Mouse (Mus musculus) hindbrain, embryonic 10.5 days (tissue): ENCODE data around the gene Cd9. TPM values are rescaled to one million over a fixed set of nuclear protein-coding genes. Genes with fewer than 3 reads are reported as not detected.

Source experiments
- DNase-seq: peaks from one replicate; pipeline ENCODE4 v3.0.0-alpha.2; 2017; ENCODE audit warnings: low spot score
- H3K27ac ChIP-seq: fragments of 300-500 bp; sonication (generic); 2 replicates; pipeline ENCODE4 v1.5.1; 2016; ENCODE audit warnings: mild to moderate bottlenecking, moderate library complexity
- H3K27me3 ChIP-seq: fragments of 300-500 bp; sonication (generic); 2 replicates; pipeline ENCODE4 v1.6.1; 2016; ENCODE audit warnings: mild to moderate bottlenecking; ENCODE audit not compliant: poor library complexity, insufficient read depth, severe bottlenecking
- H3K36me3 ChIP-seq: fragments of 300-500 bp; sonication (generic); 2 replicates; pipeline ENCODE4 v1.6.1; 2016; ENCODE audit warnings: mild to moderate bottlenecking, moderate library complexity
- H3K4me1 ChIP-seq: fragments of 300-500 bp; sonication (generic); replicated peaks from 2 replicates; pipeline ENCODE4 v1.6.1; 2016; ENCODE audit warnings: mild to moderate bottlenecking
- H3K4me3 ChIP-seq: fragments of 300-500 bp; sonication (generic); 2 replicates; pipeline ENCODE4 v1.5.1; 2016; ENCODE audit warnings: mild to moderate bottlenecking, moderate library complexity
- H3K9me3 ChIP-seq: fragments of 300-500 bp; sonication (generic); 2 replicates; pipeline ENCODE4 v1.6.1; 2016; ENCODE audit warnings: mild to moderate bottlenecking, moderate library complexity
- WGBS: fragments of 180-500 bp; shearing (Covaris S2); methylation state at CpG from one replicate; pipeline ENCODE4 v1.1.7; 2016; 5-methylcytosine and 5-hydroxymethylcytosine counted together
- polyA plus RNA-seq: library from polyadenylated mRNA; unstranded; fragments of >200 nt; fragmentation: Nextera tagmentation; extraction: Ambion mirVana; gene quantifications from 2 replicates; pipeline ENCODE4 v1.2.1, GENCODE M21; 2016

Gene Cd9
- polyA plus RNA-seq, 1 experiment from 2014 or later, result 35.9 TPM

DNA sequence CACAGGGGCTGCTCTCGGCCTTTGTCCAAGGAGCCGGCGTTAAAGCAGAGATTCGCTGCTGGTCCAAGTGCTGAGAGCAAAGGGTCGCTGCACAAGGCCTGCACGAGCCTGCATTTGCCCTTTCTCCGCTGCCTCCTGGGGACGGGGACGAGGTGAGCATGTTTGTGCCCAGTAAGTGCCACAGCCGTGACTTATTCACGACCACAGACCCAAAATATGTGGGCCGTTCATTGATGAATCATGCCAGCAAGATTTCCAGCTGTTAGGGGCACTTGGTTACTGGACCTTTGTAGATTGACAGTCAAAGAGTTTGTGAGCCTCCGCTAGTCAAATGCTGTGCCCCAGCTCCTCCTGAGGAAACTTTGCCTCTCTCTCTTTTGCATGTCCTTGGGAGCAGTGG is 71.1 kb downstream of the Cd9 start:
- no peak overlapping the region for H3K27ac ChIP-seq
- peak; percentile 15 for DNase-seq

DNA sequence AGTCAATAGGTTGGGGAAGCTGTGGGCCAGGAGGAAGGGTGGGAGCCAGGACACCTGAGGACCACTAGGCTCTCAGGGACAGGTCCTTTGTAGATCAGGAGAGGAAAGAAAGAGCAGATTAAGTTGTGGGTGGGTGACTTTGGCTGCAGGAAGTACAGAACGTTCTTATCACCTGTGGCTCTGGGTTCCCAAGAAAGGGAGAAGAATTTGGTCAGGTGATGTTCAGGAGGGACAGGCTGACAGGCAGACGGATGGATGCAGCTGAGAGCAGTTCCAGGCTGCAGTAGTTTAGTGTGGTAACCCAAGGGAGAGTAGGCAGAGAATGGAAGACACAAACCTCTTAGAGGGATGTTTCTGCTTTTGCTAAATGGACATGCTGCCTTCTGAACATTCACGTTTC is 71.5 kb downstream of the Cd9 start:
- no peaks in the 10 kb centered on the region for H3K9me3 ChIP-seq
- H3K4me1 ChIP-seq, result peaks cover 52% of the 10 kb centered on the region
- DNase-seq, result no peak
- peaks cover 2% of the 10 kb centered on the region for H3K27me3 ChIP-seq
- H3K4me3 ChIP-seq, result peak overlapping the region; percentile 41
- H3K36me3 ChIP-seq, result no peaks in the 10 kb centered on the region
- 42% methylated on average over 3 of the region's 3 CpGs for WGBS
- peak overlapping the region; percentile 54; the same call in 1 of the 2 replicates for H3K27ac ChIP-seq

More for the DNA sequence above, 71.1 kb downstream of the Cd9 start:
- H3K4me3 ChIP-seq, result no peak overlapping the region
- 33% methylated on average over 13 of the region's 13 CpGs for WGBS
- no peaks in the 10 kb centered on the region for H3K9me3 ChIP-seq
- no peaks in the 10 kb centered on the region; the same call in none of the 2 replicates for H3K27me3 ChIP-seq
- H3K36me3 ChIP-seq, result no peaks in the 10 kb centered on the region
- H3K4me1 ChIP-seq, result peaks cover 52% of the 10 kb centered on the region

DNA sequence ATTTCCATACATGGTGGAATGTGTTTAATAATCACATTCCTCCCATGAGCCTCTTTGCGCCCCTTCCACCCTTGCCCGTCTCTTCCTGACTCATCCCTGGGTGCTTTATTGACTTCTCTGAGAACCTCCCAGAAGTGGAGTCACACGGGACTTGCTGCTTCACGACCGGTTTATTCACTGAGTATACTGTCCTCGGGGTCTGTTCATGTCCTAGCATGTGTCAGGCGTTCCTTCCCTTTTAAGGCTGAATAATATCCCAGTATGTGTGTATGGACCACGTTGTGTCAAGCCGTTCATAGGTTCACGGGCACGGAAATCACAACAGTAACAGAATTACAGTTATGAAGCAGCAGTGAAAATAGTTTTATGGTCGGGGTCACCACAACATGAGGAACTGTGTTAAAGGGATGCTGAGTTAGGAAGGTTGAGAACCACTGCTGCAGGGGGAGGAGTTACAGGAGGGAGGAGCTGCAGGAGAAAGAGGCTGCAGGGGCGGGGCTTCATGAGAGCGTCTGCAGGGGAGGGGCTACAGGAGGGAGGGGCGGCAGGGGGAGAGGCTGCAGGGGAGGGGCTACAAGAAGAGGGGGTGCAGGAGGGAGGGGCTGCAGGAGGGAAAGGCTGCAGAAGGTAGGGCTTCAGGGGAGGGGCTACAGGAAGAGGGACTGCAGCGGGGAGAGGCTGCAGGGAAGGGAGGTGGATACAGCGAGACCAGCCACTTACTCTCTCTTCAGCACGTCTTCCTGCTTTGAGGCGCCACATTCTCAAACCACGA is 72.4 kb downstream of the Cd9 start:
- Histone ChIP-seq H3K27me3 (peaks cover 7% of the 10 kb centered on the region), H3K36me3 (no peaks in the 10 kb centered on the region), H3K9me3 (no peaks in the 10 kb centered on the region), H3K4me1 (peaks cover 46% of the 10 kb centered on the region), H3K4me3 (peak overlapping the region; percentile 41), H3K27ac (peak overlapping the region; percentile 54)
- WGBS, result 24% methylated on average over 20 of the region's 20 CpGs
- DNase-seq, result peak; percentile 76

DNA sequence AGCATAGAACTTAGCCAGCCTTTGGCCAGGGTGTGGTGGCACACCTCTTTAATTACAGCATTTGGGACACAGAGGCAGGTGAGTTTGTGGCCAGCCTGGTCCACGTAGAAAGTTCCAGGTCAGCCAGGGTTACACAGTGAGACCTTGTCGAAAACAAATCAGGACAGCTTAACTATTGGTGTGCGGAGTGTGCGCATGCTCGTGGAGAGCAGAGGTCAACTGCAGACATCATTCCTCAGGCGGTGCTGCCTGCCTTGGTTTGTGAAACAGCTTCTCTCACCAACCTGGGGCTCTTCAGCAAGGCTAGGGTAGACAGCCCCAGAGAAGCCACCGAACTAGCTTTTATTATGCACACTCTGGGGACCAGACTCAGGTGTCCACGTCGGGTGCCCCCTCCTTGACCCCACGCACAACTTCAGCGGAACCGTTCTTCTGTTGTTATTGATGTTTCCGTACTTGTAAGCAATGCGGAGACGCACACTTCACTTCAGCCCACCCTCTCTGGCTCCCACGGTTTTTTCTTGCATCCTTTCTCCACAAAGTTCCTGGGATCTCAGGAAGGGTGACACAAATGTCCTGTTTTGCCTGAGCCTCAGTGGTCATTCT is 74.0 kb downstream of the Cd9 start:
- Histone ChIP-seq H3K4me1 (peaks cover 35% of the 10 kb centered on the region), H3K36me3 (no peaks in the 10 kb centered on the region), H3K27ac (no peak overlapping the region), H3K27me3 (peaks cover 7% of the 10 kb centered on the region), H3K9me3 (no peaks in the 10 kb centered on the region), H3K4me3 (no peak overlapping the region)
- DNase-seq, result no peak
- WGBS, result 74% methylated on average over 16 of the region's 16 CpGs

DNA sequence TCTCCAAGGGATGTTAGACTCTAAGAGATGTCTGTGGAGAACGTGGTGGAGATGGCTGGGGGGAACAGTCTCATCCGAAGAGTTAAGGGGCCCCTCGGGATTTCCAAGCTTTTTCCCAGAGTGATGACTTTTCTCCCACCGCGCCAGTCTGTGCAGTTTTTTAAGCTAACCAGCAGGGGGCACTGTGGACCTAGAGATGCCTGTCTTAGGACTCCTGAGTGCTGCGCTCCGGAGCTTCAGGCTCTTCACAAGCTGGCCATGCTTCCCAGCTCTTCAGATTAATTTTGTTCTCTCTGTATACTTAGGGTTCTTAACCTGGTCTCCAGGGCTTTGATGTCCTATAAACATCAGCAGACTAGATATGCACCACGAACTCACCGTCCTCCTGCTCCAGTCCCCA is 75.8 kb downstream of the Cd9 start:
- no peaks in the 10 kb centered on the region for H3K36me3 ChIP-seq
- peak; percentile 82 for DNase-seq
- H3K9me3 ChIP-seq, result no peaks in the 10 kb centered on the region
- no peak overlapping the region for H3K27ac ChIP-seq
- no peak overlapping the region for H3K4me3 ChIP-seq
- peaks cover 27% of the 10 kb centered on the region for H3K4me1 ChIP-seq
- WGBS, result 13% methylated on average over 9 of the region's 9 CpGs
- peaks cover 10% of the 10 kb centered on the region for H3K27me3 ChIP-seq

DNA sequence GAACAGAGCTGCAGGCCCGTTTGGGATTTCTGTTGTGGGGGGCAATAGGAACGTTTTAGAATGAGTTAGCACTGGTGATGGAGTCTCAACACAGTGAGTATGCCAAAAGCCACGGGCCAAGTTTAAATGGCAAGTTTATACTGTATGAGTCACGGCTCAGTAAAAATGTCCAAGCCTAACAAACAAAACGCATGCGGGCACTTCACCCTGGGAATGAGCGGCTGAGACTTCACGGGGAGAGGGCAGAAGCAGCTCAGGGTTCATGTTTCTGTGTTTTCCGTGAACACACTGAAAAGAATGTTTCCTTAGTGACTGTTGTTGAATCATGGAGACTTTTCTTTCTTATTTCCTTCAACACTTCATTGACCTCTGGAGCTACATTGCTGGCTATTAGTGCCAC is 81.3 kb downstream of the Cd9 start:
- Histone ChIP-seq H3K27me3 (peaks cover 10% of the 10 kb centered on the region), H3K36me3 (no peaks in the 10 kb centered on the region), H3K27ac (no peak overlapping the region), H3K4me1 (no peaks in the 10 kb centered on the region), H3K9me3 (no peaks in the 10 kb centered on the region), H3K4me3 (no peak overlapping the region)
- no peak for DNase-seq
- WGBS, result 80% methylated on average over 9 of the region's 9 CpGs

DNA sequence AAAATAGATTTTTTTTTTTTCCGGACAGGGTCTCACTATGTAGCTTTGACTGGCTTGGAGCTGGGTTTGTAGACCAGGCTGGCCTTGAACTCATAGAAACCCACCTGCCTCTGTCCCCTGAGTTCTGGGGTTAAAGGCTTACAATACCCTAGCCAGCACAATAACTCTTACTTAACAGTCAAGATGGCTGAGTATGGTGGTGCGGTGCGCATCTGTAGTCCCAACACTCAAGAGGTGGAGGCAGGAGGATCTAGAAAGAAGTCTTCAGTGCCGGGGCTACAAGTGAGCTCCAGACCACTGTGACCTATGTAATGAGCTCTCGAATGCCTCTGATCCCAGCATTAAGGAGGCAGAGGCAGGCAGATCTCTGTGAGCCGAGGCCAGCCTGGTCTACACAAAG is 82.9 kb downstream of the Cd9 start:
- Histone ChIP-seq H3K4me3 (no peak overlapping the region), H3K9me3 (no peaks in the 10 kb centered on the region), H3K27ac (no peak overlapping the region), H3K4me1 (no peaks in the 10 kb centered on the region), H3K36me3 (no peaks in the 10 kb centered on the region), H3K27me3 (0 out of 2 replicates have a peak, but pooled peaks cover 3% of the 10 kb centered on the region)
- WGBS, result 95% methylated on average over 6 of the region's 6 CpGs
- DNase-seq, result no peak

DNA sequence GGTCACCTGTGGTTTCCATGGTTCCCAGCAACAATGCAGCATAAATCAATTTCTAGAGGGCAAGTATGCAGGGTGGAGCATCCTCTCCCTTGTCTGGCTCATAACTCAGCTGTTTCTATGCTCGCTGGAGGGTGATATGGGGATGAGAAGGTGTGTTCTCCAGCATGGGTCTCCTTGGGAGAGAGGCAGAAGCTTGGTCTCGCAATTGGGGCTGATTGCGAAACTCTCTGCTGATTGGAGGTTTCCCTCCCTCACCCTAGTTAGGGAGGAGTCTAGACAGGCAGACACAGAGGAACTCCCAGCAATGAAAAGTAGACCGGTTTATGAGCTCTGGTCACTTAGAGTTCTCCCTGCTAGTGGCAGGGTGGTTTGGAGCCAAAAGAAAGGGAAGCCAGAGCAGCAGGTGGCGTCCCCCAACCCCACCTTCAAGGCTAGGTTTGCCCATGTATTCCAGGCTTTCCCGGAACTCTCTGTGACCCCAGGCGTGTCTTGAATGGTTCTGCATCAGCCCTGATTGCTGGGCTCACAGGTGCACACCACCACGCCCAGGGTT is 83.5 kb downstream of the Cd9 start:
- 0 out of 2 replicates have a peak, but pooled peaks cover 3% of the 10 kb centered on the region for H3K27me3 ChIP-seq
- no peaks in the 10 kb centered on the region for H3K9me3 ChIP-seq
- no peak overlapping the region for H3K27ac ChIP-seq
- WGBS, result 69% methylated on average over 8 of the region's 8 CpGs
- no peaks in the 10 kb centered on the region for H3K4me1 ChIP-seq
- H3K4me3 ChIP-seq, result no peak overlapping the region
- DNase-seq, result no peak
- no peaks in the 10 kb centered on the region for H3K36me3 ChIP-seq

DNA sequence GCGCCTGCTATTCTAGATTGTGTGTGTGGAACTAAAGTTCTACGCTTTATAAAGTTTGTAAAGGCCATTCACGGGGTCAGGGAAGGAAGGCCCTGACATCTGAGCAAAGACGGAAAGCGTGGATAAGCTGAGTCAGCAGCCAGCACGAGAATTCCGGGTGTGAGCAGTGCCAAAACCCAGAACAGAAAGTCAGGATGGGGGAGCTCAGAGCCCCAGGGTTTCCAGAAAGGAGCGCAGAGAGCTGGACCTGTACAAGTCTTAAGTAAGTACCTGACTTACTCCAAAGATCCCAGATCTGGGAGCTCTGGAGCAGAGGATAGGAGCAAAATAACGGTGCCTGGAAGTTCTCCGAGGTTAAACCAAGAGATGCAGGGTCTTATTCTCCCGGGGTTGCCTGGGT is 84.0 kb downstream of the Cd9 start:
- Histone ChIP-seq H3K36me3 (no peaks in the 10 kb centered on the region), H3K27me3 (0 out of 2 replicates have a peak, but pooled peaks cover 3% of the 10 kb centered on the region), H3K4me3 (no peak overlapping the region), H3K9me3 (no peaks in the 10 kb centered on the region), H3K4me1 (no peaks in the 10 kb centered on the region), H3K27ac (no peak overlapping the region)
- WGBS, result 74% methylated on average over 11 of the region's 11 CpGs
- DNase-seq, result no peak

Other genes with a start within 250 kb of the Cd9 start
- 0.17 TPM in 1 of 2 replicates, not detected in the other for gene Tuba3a, start 208.7 kb downstream of the Cd9 start, polyA plus RNA-seq
- 21.0 and 22.7 TPM in 2 replicates for gene Ltbr, start 180.9 kb downstream of the Cd9 start, polyA plus RNA-seq
- gene Scnn1a, start 174.1 kb downstream of the Cd9 start, polyA plus RNA-seq, result 0.40 and 0.42 TPM in 2 replicates
- gene Tnfrsf1a, start 145.4 kb downstream of the Cd9 start, polyA plus RNA-seq, result 26.8 and 27.1 TPM in 2 replicates
- gene Plekhg6, start 114.0 kb downstream of the Cd9 start, polyA plus RNA-seq, result 0.13 and 0.20 TPM in 2 replicates
- gene Vwf, start 52.0 kb upstream of the Cd9 start, polyA plus RNA-seq, result 3.9 and 7.1 TPM in 2 replicates
- 0.16 and 0.22 TPM in 2 replicates for gene Ano2, start 195.6 kb upstream of the Cd9 start, polyA plus RNA-seq